Comparison of ENCODE assay signal across 11 mouse cellular contexts in genomic region chr4:128638265-128638923, GRCm38 (mm10). TPM values are rescaled to one million over a fixed set of nuclear protein-coding genes. Genes with fewer than 3 reads are reported as not detected.
DNase-seq lines count a peak whose midpoint lies in the region; ATAC-seq and TF ChIP-seq lines count a peak whose summit lies in the region.
"Had no signal": no experiment of that assay in that cellular context is flagged by ENCODE, and none has a peak within 500 bp of the region (broad histone marks: within the 10 kb centered on the region; RNA-seq: fewer than 3 reads in every experiment).

No protein-coding gene starts in this region.

- H3K9me3 ChIP-seq in hindbrain, embryonic 10.5 days: no peaks in the 10 kb centered on the region
- no peaks in the 10 kb centered on the region for H3K9me3 ChIP-seq in hindbrain, embryonic 11.5 days (ENCODE audit: control insufficient read depth, low read length)
- no peaks in the 10 kb centered on the region for H3K9me3 ChIP-seq in lung, embryonic 14.5 days (ENCODE audit: low read depth, low read length)
- no peaks in the 10 kb centered on the region for H3K9me3 ChIP-seq in embryonic facial prominence, embryonic 10.5 days
- no peaks in the 10 kb centered on the region for H3K9me3 ChIP-seq in limb, embryonic 12.5 days

- no peaks in the 10 kb centered on the region; the same call in 1 of the 2 replicates for H3K27me3 ChIP-seq in hindbrain, embryonic 10.5 days (ENCODE audit: insufficient read depth, poor library complexity, severe bottlenecking)
- no peaks in the 10 kb centered on the region for H3K27me3 ChIP-seq in hindbrain, embryonic 11.5 days (ENCODE audit: control insufficient read depth, insufficient read depth, low read length)
- H3K27me3 ChIP-seq in lung, embryonic 14.5 days (ENCODE audit: insufficient read depth, low read length): no peaks in the 10 kb centered on the region
- H3K27me3 ChIP-seq in embryonic facial prominence, embryonic 10.5 days (replicated peaks; ENCODE audit: low read depth, poor library complexity, severe bottlenecking): no peaks in the 10 kb centered on the region; the same call in 1 of the 2 replicates
- no peaks in the 10 kb centered on the region for H3K27me3 ChIP-seq in limb, embryonic 12.5 days

- no peak overlapping the region for H3K9ac ChIP-seq in hindbrain, embryonic 11.5 days (ENCODE audit: low read depth, low read length)
- no peak overlapping the region for H3K9ac ChIP-seq in lung, embryonic 14.5 days
- no peak overlapping the region for H3K9ac ChIP-seq in limb, embryonic 12.5 days (replicated peaks)

- peak overlapping the region; percentile 18; the same call in 1 of the 2 replicates for H3K27ac ChIP-seq in hindbrain, embryonic 10.5 days
- H3K27ac ChIP-seq in hindbrain, embryonic 11.5 days (ENCODE audit: low read depth, low read length): no peak overlapping the region
- H3K27ac ChIP-seq in lung, embryonic 14.5 days (ENCODE audit: low read depth): peak overlapping the region; percentile 84
- H3K27ac ChIP-seq in embryonic facial prominence, embryonic 10.5 days (replicated peaks): peak overlapping the region; percentile 58
- H3K27ac ChIP-seq in limb, embryonic 12.5 days: peak overlapping the region; percentile 82; the same call in 1 of the 2 replicates
- H3K27ac ChIP-seq: heart, adult 2 months had no signal

- H3K4me3 ChIP-seq in hindbrain, embryonic 10.5 days: no peak overlapping the region
- H3K4me3 ChIP-seq in hindbrain, embryonic 11.5 days (ENCODE audit: low read depth, low read length): no peak overlapping the region
- H3K4me3 ChIP-seq in lung, embryonic 14.5 days (ENCODE audit: low read depth, low read length): no peak overlapping the region
- H3K4me3 ChIP-seq in lung, adult 2 months (replicated peaks; ENCODE audit: extremely low read depth, low read depth, low read length): no peak overlapping the region
- H3K4me3 ChIP-seq in embryonic facial prominence, embryonic 10.5 days: no peak overlapping the region
- H3K4me3 ChIP-seq in limb, embryonic 12.5 days (replicated peaks): no peak overlapping the region
- H3K4me3 ChIP-seq: heart, adult 2 months had no signal

- peaks cover 53% of the 10 kb centered on the region for H3K4me1 ChIP-seq in hindbrain, embryonic 10.5 days (replicated peaks)
- peaks cover 4% of the 10 kb centered on the region; the same call in 1 of the 2 replicates for H3K4me1 ChIP-seq in hindbrain, embryonic 11.5 days (replicated peaks; ENCODE audit: control insufficient read depth, insufficient read depth, low read length)
- H3K4me1 ChIP-seq in lung, embryonic 14.5 days (ENCODE audit: insufficient read depth): peaks cover 57% of the 10 kb centered on the region
- peaks cover 5% of the 10 kb centered on the region for H3K4me1 ChIP-seq in lung, adult 2 months (ENCODE audit: control insufficient read depth, insufficient read depth, low read length)
- H3K4me1 ChIP-seq in embryonic facial prominence, embryonic 10.5 days: peaks cover 46% of the 10 kb centered on the region
- peaks cover 61% of the 10 kb centered on the region for H3K4me1 ChIP-seq in limb, embryonic 12.5 days (replicated peaks)

- TF ChIP-seq CTCF in lung, embryonic 14.5 days (IDR thresholded peaks at IDR 0.05; ENCODE audit: low read depth): no peak
- TF ChIP-seq CTCF in lung, adult 2 months (IDR thresholded peaks at IDR 0.05; ENCODE audit: insufficient read depth, low read length): no peak

- ATAC-seq in hindbrain, embryonic 11.5 days (ENCODE audit: low FRiP score): no peak
- no peak for ATAC-seq in lung, embryonic 14.5 days (ENCODE audit: insufficient read depth)
- ATAC-seq in limb, embryonic 12.5 days (ENCODE audit: insufficient number of reproducible peaks, insufficient read depth, low FRiP score, low TSS enrichment, low read depth): no peak
- ATAC-seq: CD4-positive, CD25-positive, alpha-beta regulatory T cell, adult 4 months had no signal

- no peak for DNase-seq in hindbrain, embryonic 10.5 days (ENCODE audit: low spot score)
- DNase-seq in hindbrain, embryonic 11.5 days (ENCODE audit: low spot score): no peak
- peak; percentile 56 for DNase-seq in lung, embryonic 14.5 days
- no peak for DNase-seq in lung, adult 2 months
- DNase-seq in embryonic facial prominence, embryonic 10.5 days (ENCODE audit: low spot score): no peak
- DNase-seq in urinary bladder, postnatal 4 days (ENCODE audit: low spot score in 2 of 2): no peak
- no peak for DNase-seq in cerebellum, adult 11 months
- DNase-seq: cerebellum, postnatal 25 days; heart, adult 2 months had no signal

- H3K4me2 ChIP-seq in hindbrain, embryonic 11.5 days (replicated peaks; ENCODE audit: low read depth, low read length): no peak overlapping the region
- H3K4me2 ChIP-seq in lung, embryonic 14.5 days: no peak overlapping the region
- no peak overlapping the region for H3K4me2 ChIP-seq in limb, embryonic 12.5 days

- 88% methylated on average over 18 of the region's 18 CpGs for WGBS in hindbrain, embryonic 10.5 days
- WGBS in hindbrain, embryonic 11.5 days: 87% methylated on average over 18 of the region's 18 CpGs
- WGBS in lung, embryonic 14.5 days: 67% methylated on average over 18 of the region's 18 CpGs
- WGBS in lung, adult 2 months: 68% methylated on average over 18 of the region's 18 CpGs
- WGBS in embryonic facial prominence, embryonic 10.5 days: 87% methylated on average over 18 of the region's 18 CpGs
- 89% methylated on average over 18 of the region's 18 CpGs for WGBS in limb, embryonic 12.5 days

- TF ChIP-seq POLR2A in lung, adult 2 months (IDR thresholded peaks at IDR 0.05; ENCODE audit: borderline replicate concordance, extremely low read depth, low read depth, low read length): no peak

- no peaks in the 10 kb centered on the region for H3K36me3 ChIP-seq in hindbrain, embryonic 10.5 days
- H3K36me3 ChIP-seq in hindbrain, embryonic 11.5 days (ENCODE audit: control insufficient read depth, insufficient read depth, low read length): no peaks in the 10 kb centered on the region
- no peaks in the 10 kb centered on the region for H3K36me3 ChIP-seq in lung, embryonic 14.5 days (ENCODE audit: insufficient read depth)
- H3K36me3 ChIP-seq in embryonic facial prominence, embryonic 10.5 days (replicated peaks): no peaks in the 10 kb centered on the region
- no peaks in the 10 kb centered on the region for H3K36me3 ChIP-seq in limb, embryonic 12.5 days

RNA-seq across cellular contexts. Expression of gene Phc2, which starts 16.1 kb away (rescaled TPM):
- 41.9 and 62.2 TPM in 2 replicates for polyA plus RNA-seq in hindbrain, embryonic 10.5 days (2016; fragmentation: Nextera tagmentation; extraction: Ambion mirVana)
- polyA plus RNA-seq in hindbrain, embryonic 11.5 days (2014; fragmentation: Nextera tagmentation; extraction: Ambion mirVana): 46.8 and 92.2 TPM in 2 replicates
- 99.0 and 107 TPM in 2 replicates for polyA plus RNA-seq in lung, embryonic 14.5 days (2014; fragmentation: Nextera tagmentation; extraction: Ambion mirVana)
- polyA plus RNA-seq in lung, adult 2 months (2012; rRNA removed): 125 and 126 TPM in 2 replicates
- 69.5 and 84.4 TPM in 2 replicates for polyA plus RNA-seq in embryonic facial prominence, embryonic 10.5 days (2016; fragmentation: Nextera tagmentation; extraction: Ambion mirVana)
- polyA plus RNA-seq in limb, embryonic 12.5 days (2016; fragmentation: Nextera tagmentation; extraction: Ambion mirVana): 69.0 and 81.6 TPM in 2 replicates

RNA-seq across cellular contexts. Expression of gene Tlr12, which starts 20.0 kb away (rescaled TPM):
- 0.67 and 0.96 TPM in 2 replicates for polyA plus RNA-seq in hindbrain, embryonic 10.5 days (2016; fragmentation: Nextera tagmentation; extraction: Ambion mirVana)
- polyA plus RNA-seq in hindbrain, embryonic 11.5 days (2014; fragmentation: Nextera tagmentation; extraction: Ambion mirVana): 0.13 and 0.20 TPM in 2 replicates
- 0.26 and 0.30 TPM in 2 replicates for polyA plus RNA-seq in lung, embryonic 14.5 days (2014; fragmentation: Nextera tagmentation; extraction: Ambion mirVana)
- polyA plus RNA-seq in lung, adult 2 months (2012; rRNA removed): 1.4 and 1.8 TPM in 2 replicates
- 0.41 and 0.60 TPM in 2 replicates for polyA plus RNA-seq in embryonic facial prominence, embryonic 10.5 days (2016; fragmentation: Nextera tagmentation; extraction: Ambion mirVana)
- 1.2 and 1.3 TPM in 2 replicates for polyA plus RNA-seq in limb, embryonic 12.5 days (2016; fragmentation: Nextera tagmentation; extraction: Ambion mirVana)

RNA-seq across cellular contexts. Expression of gene Zscan20, which starts 28.5 kb away (rescaled TPM):
- 5.7 and 6.3 TPM in 2 replicates for polyA plus RNA-seq in hindbrain, embryonic 10.5 days (2016; fragmentation: Nextera tagmentation; extraction: Ambion mirVana)
- polyA plus RNA-seq in hindbrain, embryonic 11.5 days (2014; fragmentation: Nextera tagmentation; extraction: Ambion mirVana): 4.3 and 4.4 TPM in 2 replicates
- 3.5 and 4.0 TPM in 2 replicates for polyA plus RNA-seq in lung, embryonic 14.5 days (2014; fragmentation: Nextera tagmentation; extraction: Ambion mirVana)
- 2.4 and 2.5 TPM in 2 replicates for polyA plus RNA-seq in lung, adult 2 months (2012; rRNA removed)
- 7.1 and 7.8 TPM in 2 replicates for polyA plus RNA-seq in embryonic facial prominence, embryonic 10.5 days (2016; fragmentation: Nextera tagmentation; extraction: Ambion mirVana)
- 5.9 TPM in 2 replicates for polyA plus RNA-seq in limb, embryonic 12.5 days (2016; fragmentation: Nextera tagmentation; extraction: Ambion mirVana)
